Mouse (Mus musculus): ENCODE data around the gene Slc22a21.

The Slc22a21 gene

DNA sequence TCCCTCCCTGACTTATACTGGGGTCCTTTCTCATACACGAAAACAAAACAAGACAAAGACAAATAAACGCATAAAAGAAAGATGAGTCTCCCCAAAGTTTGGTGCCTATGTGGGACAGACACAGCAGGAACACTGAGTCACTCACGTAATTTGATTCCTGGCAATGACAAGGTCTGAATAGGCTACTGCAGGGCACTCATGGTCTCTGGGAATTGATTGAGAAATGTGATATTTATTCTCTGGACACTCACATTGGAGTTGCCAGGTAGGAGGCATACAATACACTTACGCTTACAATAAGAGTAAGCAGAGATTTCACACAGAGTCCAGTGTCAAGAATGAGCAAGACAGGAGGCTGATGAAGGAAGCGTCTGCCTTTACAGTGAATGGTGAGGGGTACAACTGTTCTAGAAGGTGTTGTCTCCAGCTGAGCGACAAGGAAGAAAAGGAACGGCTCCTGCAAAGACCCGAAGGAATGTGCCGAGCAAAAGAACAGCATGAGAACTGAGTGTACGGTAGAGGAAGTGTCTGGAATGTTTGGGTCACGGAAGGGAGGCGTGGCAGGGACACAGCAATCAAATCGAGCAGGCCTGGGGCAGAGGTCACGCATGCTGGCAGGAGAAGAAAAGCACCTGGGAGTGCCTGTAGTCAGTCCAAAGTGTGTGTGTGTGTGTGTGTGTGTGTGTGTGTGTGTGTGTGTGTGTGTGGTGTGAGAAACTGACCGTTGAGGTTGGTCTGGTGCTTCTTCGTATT is 76.2 kb downstream of the Slc22a21 start:
- no peak for DNase-seq (ENCODE audit: low spot score in 2 of 2)

DNA sequence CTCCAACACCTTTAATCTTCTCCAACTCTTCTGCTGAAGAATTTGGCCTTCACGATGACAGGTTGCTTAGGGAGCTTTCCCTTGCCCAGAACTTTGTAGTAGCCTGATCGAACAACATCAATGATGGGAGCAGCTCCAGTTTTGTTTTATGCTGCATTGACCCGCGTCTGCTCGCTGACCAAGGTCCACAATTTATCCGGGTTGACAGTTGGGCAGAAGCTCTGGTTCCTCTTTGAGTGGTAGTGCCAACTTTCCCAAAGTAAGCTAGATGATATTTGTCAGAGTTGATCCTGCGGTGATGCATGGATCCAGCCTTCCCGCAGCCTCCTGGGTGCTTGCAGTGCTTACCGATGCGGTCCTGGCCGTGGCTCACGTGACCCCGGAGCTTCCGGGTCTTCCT is 77.4 kb downstream of the Slc22a21 start:
- no peak for DNase-seq (ENCODE audit: low spot score in 2 of 2)

- no peak for DNase-seq (ENCODE audit: low spot score in 2 of 2)
These were observed 79.1 kb downstream of the Slc22a21 start for GRCm38 (mm10) chr11:53900991-53901390.

- no peak for DNase-seq (ENCODE audit: low spot score in 2 of 2)
These were observed 80.2 kb downstream of the Slc22a21 start for GRCm38 (mm10) chr11:53899981-53900380.

All from cerebellum, postnatal 4 days (tissue).